Mouse (Mus musculus) Muller cell, postnatal 12 days (primary cell): ENCODE measurements around the gene Btg1-ps2.
"Not testable (repeated sequence)": the region's sequence is repeated elsewhere in the genome, so short reads cannot be mapped to it uniquely, and the experiment has no call there.

Source experiments
- DNase-seq: peaks from one replicate; pipeline ENCODE4 v3.0.0-alpha.2; 2015; ENCODE audit errors: inconsistent ontology term

The Btg1-ps2 gene

GRCm38 (mm10) chrX:38043014-38043413, at the start of gene Btg1-ps2:
TSS of gene Btg1-ps2 (minus strand) at chrX:38043114.
- DNase-seq = not testable (repeated sequence)

DNA sequence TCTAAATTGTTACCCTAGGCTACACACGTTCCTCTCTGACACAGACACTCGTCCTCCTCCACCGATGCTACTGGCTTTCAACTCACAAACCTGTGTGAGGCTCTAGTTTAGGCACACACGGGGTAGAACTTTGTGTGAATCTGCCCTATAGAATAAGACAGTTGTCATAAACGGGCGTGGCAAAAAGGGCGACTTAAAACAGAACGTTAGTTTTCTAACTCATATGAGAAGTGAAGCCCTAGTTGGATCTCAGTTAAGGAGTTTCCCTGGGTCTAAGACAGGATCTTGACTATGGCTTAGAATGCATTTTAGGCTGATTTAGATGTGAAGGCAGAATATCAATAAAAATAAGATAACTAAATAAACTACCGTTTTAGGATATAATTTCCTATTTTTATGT, 42.1 kb upstream of the Btg1-ps2 start, which contains the start of gene Rhox11:
Gene Rhox11 (minus strand): TSS at position 101 of the 400 bp plus-strand sequence.
- DNase-seq = no peak

DNA sequence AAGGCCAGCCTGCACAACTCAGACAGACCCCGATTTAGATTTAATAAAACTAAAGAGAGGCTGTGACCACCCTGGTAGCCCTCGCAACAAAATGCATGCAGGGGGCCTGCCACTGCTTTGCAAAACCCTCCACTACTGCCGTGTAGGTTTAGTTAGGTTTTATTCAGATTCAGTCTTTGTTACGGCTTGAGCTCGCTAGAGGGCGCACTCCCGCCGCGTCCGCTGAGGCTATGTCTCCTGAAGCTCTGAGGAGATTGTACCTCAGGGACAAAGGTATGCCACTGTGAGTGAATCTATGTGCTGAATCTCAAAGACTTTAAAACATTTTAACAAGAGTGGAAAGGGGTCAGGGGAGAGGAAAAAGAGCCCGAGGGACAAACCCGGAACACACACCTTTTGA, 41.3 kb upstream of the Btg1-ps2 start:
- peak; percentile 7 for DNase-seq

DNA sequence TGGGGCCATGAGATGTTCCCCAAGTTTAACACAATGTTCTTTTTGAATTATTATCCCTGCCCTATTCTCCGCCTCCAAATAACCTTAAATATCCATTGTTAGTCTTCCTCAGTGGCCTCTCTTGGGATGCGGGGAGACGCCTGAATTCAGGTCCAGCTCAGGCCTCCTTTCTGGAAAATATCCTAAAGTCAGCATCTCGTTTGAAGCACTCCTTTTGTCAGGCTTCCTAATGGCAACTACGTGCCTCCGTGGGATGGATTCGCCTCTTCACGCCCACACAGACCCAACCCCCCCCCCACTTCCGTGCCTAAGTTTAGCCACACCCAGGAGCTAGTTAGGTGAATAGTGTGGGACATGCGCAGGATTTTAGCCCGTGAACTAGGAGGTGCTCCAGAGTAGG, 23.3 kb upstream of the Btg1-ps2 start, which contains the start of gene Rhox10:
Gene Rhox10 (plus strand): TSS at position 301 of the 400 bp plus-strand sequence.
- no peak for DNase-seq

- no peak for DNase-seq
Measured at GRCm38 (mm10) chrX:38061544-38061943, 18.6 kb upstream of the Btg1-ps2 start.

DNA sequence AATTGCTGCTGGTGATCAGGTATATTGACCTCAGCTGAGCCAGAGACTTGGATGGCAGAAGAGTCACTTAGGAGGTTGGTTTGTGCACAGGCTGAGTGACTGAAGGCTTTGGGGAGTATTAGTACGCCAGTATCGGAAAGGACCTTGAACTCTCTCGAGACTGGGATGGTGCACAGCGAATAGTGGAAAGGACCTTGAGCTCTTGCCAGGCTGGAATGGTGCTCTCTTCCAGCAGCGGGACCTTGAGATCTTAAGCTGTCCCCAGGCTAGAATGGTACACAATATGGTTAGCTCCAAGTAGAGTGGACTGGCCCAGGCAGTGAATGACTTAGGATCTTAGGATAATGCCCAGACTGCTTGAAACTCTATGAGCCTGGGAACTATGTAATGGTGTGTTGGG, 3.2 kb downstream of the Btg1-ps2 start:
- DNase-seq = no peak

- DNase-seq = peak; percentile 22
Measured at GRCm38 (mm10) chrX:38033841-38034240, 9.1 kb downstream of the Btg1-ps2 start.

DNA sequence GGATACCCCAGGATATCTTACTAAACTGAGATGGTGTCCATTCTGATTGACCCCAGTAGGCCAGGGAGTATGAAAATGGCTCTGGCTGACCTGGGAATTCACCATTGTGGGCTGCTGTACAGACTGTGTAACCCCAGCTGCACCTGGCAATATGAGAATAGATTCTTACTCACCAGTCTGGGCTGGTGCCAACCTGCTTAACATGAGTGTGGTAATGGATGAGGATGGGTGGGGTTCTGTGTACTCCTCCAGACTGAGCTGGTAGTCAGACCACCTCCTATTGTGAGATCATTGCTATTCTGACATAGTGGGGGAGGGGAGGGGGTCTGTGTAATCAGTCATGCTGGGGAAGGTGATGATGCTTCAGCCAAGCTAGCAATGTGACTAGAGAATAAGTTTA, 24.3 kb downstream of the Btg1-ps2 start, which contains the start of gene Btg1-ps1:
Gene Btg1-ps1 (minus strand): TSS at position 219 of the 400 bp plus-strand sequence.
- peak; percentile 2 for DNase-seq

GRCm38 (mm10) chrX:38008756-38009155, 34.2 kb downstream of the Btg1-ps2 start:
- no peak for DNase-seq
